Mouse (Mus musculus): ENCODE data around the gene Pik3c2b. TPM values are rescaled to one million over a fixed set of nuclear protein-coding genes. Genes with fewer than 3 reads are reported as not detected.

Pik3c2b gene
- polyA plus RNA-seq, 1 experiment from 2014 or later = 11.4 TPM

DNA sequence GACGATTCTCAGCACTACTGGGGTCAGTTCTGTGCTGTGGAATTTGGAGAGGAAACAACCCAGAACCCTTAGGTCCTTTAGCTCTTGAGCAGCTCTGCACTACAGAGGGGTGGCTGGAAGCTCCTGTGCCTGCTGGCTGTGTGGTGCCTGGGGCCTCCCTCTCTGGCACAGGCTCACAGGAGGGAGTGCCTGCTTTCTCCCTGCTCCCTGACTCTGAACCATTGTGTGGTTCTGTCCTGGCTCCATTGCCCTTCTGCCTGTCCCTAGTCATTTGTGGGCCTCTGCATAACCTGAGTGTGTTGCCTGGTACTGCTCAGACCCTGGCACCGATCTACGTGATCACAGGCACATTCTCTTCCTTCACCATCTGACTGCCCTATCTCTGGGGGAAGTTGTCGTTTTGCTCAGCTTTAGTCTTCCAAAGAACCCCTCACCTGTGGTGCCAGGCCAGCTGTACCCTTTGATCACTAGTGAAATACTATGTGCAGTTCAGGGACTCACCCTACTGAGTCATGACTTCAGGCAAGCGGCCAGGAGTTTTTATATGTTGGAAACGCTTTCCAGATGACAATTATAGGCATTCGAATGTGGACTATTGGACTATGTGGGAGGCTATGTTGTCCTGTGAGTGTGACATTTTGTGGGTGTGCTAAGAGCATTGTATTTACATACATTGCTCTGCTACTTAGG is 12.0 kb downstream of the Pik3c2b start:
- H3K36me3 ChIP-seq (ENCODE audit: control insufficient read depth, insufficient read depth, low read length) = peaks cover 5% of the 10 kb centered on the region; the same call in 1 of the 2 replicates
- H3K27me3 ChIP-seq (replicated peaks; ENCODE audit: control insufficient read depth, insufficient read depth, low read length) = no peaks in the 10 kb centered on the region
- DNase-seq (ENCODE audit: low spot score) (no peak), ATAC-seq (replicated peaks; ENCODE audit: low FRiP score, low TSS enrichment, low read depth) (no peak; the same call in 1 of the 2 replicates)
- WGBS = 60% methylated on average over 7 of the region's 7 CpGs
- no peak overlapping the region for H3K4me2 ChIP-seq (ENCODE audit: low read length)
- H3K4me3 ChIP-seq (ENCODE audit: low read depth, low read length) = no peak overlapping the region
- no peak overlapping the region for H3K9ac ChIP-seq (ENCODE audit: low read length)
- peaks cover 15% of the 10 kb centered on the region; the same call in 1 of the 2 replicates for H3K4me1 ChIP-seq (replicated peaks; ENCODE audit: control insufficient read depth, insufficient read depth, low read length)
- H3K9me3 ChIP-seq (ENCODE audit: control insufficient read depth, low read length) = no peaks in the 10 kb centered on the region
- no peak overlapping the region for H3K27ac ChIP-seq (ENCODE audit: low read depth)

DNA sequence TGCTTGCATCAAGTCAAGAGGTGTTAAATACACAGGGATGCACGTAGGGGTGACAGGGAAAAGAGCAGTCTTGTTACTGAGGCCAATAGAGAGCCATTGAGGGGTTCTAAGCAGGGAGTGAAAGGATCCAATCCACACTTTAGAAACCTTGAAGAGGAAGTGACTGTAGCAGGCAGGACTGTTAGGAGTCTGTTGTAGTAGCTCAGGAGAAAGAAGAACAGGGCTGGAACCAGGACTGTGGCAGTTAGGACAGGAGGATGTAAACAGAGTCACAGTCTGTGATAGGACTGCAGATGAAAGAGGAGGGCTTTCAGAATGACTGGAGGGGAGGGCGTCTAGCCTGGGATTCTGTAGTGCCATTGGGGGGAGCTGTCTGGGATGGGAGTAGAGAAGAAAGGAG is 14.1 kb downstream of the Pik3c2b start:
- ATAC-seq (replicated peaks; ENCODE audit: low FRiP score, low TSS enrichment, low read depth) (no peak), DNase-seq (ENCODE audit: low spot score) (no peak)
- 38% methylated on average over 2 of the region's 2 CpGs for WGBS
- Histone ChIP-seq H3K9me3 (ENCODE audit: control insufficient read depth, low read length) (no peaks in the 10 kb centered on the region), H3K27ac (ENCODE audit: low read depth) (no peak overlapping the region), H3K4me2 (ENCODE audit: low read length) (no peak overlapping the region), H3K27me3 (replicated peaks; ENCODE audit: control insufficient read depth, insufficient read depth, low read length) (no peaks in the 10 kb centered on the region), H3K36me3 (ENCODE audit: control insufficient read depth, insufficient read depth, low read length) (peaks cover 5% of the 10 kb centered on the region; the same call in 1 of the 2 replicates), H3K4me1 (replicated peaks; ENCODE audit: control insufficient read depth, insufficient read depth, low read length) (peaks cover 10% of the 10 kb centered on the region; the same call in 1 of the 2 replicates), H3K4me3 (ENCODE audit: low read depth, low read length) (no peak overlapping the region), H3K9ac (ENCODE audit: low read length) (no peak overlapping the region)

DNA sequence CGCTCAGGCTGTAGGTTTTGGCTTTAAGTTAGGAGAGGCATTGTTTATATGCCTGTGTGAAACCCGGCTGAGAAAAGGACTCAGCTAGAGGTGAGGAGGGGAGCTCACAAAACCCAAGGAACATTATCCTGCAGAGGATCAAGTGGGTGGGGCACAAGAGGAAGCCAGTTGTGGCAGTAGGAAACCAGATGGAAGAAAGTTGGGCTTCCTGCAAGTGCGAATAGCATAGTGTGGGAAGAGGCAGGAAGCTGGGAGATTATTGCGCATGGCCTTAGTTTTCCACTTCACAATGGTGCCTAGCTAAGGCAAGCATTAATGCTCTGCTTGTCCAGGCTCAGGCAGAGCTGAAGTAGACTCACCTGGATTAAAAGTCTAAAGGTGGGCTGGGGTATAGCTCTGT is 15.2 kb downstream of the Pik3c2b start:
- ATAC-seq (replicated peaks; ENCODE audit: low FRiP score, low TSS enrichment, low read depth) = no peak
- no peak overlapping the region for H3K27ac ChIP-seq (ENCODE audit: low read depth)
- peaks cover 5% of the 10 kb centered on the region; the same call in 1 of the 2 replicates for H3K36me3 ChIP-seq (ENCODE audit: control insufficient read depth, insufficient read depth, low read length)
- no peak overlapping the region for H3K9ac ChIP-seq (ENCODE audit: low read length)
- DNase-seq (ENCODE audit: low spot score) = no peak
- H3K4me2 ChIP-seq (ENCODE audit: low read length) = no peak overlapping the region
- H3K9me3 ChIP-seq (ENCODE audit: control insufficient read depth, low read length) = no peaks in the 10 kb centered on the region
- H3K4me1 ChIP-seq (replicated peaks; ENCODE audit: control insufficient read depth, insufficient read depth, low read length) = peaks cover 10% of the 10 kb centered on the region; the same call in 1 of the 2 replicates
- H3K27me3 ChIP-seq (replicated peaks; ENCODE audit: control insufficient read depth, insufficient read depth, low read length) = no peaks in the 10 kb centered on the region
- no peak overlapping the region for H3K4me3 ChIP-seq (ENCODE audit: low read depth, low read length)
- 56% methylated on average over 4 of the region's 4 CpGs for WGBS

DNA sequence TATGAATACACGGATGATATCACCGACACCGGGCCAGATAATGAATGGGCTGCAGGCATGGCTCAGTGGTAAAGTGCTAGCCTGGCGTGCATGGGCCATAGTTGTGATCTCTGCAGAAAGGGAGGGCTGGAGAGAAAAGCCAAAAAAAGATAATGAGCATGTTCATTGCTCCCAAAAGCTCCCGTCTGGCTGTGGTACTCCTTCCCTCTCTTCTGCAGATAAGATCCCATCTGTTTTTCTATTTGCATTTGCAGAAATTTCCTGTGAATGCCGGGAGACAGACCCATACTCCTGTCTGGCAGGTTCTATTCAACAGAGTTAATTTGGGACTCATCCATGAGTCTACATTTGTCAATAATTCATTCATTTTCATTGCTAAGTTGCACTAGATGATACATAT is 17.7 kb downstream of the Pik3c2b start:
- Histone ChIP-seq H3K27ac (ENCODE audit: low read depth) (no peak overlapping the region), H3K4me2 (ENCODE audit: low read length) (no peak overlapping the region), H3K27me3 (replicated peaks; ENCODE audit: control insufficient read depth, insufficient read depth, low read length) (no peaks in the 10 kb centered on the region), H3K36me3 (ENCODE audit: control insufficient read depth, insufficient read depth, low read length) (peaks cover 15% of the 10 kb centered on the region), H3K9me3 (ENCODE audit: control insufficient read depth, low read length) (no peaks in the 10 kb centered on the region), H3K4me3 (ENCODE audit: low read depth, low read length) (no peak overlapping the region), H3K4me1 (replicated peaks; ENCODE audit: control insufficient read depth, insufficient read depth, low read length) (peaks cover under 1% of the 10 kb centered on the region; the same call in 1 of the 2 replicates), H3K9ac (ENCODE audit: low read length) (no peak overlapping the region)
- 89% methylated on average over 6 of the region's 6 CpGs for WGBS
- DNase-seq (ENCODE audit: low spot score) = no peak
- no peak for ATAC-seq (replicated peaks; ENCODE audit: low FRiP score, low TSS enrichment, low read depth)

DNA sequence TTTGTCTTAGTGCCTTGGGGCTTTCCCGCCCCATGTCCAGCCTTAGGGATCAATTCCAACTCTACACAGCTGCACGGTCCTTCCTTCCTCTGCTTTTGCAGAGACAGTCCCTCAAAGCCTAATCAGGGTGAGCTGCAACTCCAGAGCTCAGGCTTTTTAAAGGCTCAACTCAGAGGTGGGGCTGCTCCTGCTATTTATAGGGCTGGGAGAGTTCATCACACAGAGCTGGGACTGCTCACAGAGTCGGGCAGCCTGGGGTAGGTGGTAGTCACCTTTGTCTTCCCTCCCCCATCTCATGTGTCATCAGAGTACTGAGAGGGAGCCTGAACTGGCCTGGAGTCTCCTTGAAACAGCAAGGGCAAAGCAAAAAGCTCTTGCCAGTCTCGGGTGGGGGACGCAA is 22.8 kb downstream of the Pik3c2b start:
- DNase-seq (ENCODE audit: low spot score) (no peak), ATAC-seq (replicated peaks; ENCODE audit: low FRiP score, low TSS enrichment, low read depth) (no peak)
- Histone ChIP-seq H3K9me3 (ENCODE audit: control insufficient read depth, low read length) (no peaks in the 10 kb centered on the region), H3K4me3 (ENCODE audit: low read depth, low read length) (no peak overlapping the region), H3K27ac (ENCODE audit: low read depth) (peak overlapping the region; percentile 16), H3K27me3 (replicated peaks; ENCODE audit: control insufficient read depth, insufficient read depth, low read length) (no peaks in the 10 kb centered on the region), H3K9ac (ENCODE audit: low read length) (no peak overlapping the region), H3K4me2 (ENCODE audit: low read length) (no peak overlapping the region), H3K4me1 (replicated peaks; ENCODE audit: control insufficient read depth, insufficient read depth, low read length) (peaks cover 15% of the 10 kb centered on the region; the same call in 1 of the 2 replicates), H3K36me3 (ENCODE audit: control insufficient read depth, insufficient read depth, low read length) (peaks cover 10% of the 10 kb centered on the region)
- 59% methylated on average over 5 of the region's 5 CpGs for WGBS

DNA sequence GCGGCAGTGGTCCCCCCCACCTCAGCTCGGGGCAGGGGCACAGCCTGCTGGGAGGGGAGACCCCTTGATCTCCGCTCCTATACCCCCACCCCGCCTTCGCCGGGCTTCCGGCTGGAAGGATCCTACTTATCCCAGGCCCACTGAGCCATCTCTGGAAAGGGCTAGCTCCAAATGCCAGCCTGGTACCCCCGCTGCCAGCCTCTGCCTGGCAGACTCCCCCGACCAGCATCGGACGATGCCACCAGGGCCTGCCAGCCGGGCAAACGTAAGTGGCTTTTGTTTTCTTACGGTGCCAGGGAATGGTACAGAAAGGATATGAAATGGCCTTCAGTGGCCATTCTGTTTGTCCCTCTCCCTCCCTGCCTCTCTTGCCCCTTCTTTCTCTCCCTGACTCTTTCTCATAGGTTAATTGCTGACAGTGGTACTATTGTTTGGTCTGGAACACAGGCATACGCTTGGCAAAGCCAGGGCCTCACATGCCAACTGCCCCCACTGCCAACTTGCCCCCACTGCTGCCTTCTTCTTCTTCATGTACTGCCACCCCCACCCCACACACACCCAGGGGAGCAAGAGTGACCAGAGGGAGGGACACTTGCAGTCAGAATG is 23.3 kb downstream of the Pik3c2b start:
- peaks cover 10% of the 10 kb centered on the region for H3K36me3 ChIP-seq (ENCODE audit: control insufficient read depth, insufficient read depth, low read length)
- H3K9ac ChIP-seq (ENCODE audit: low read length) = no peak overlapping the region
- peak overlapping the region; percentile 16 for H3K27ac ChIP-seq (ENCODE audit: low read depth)
- 91% methylated on average over 15 of the region's 15 CpGs for WGBS
- H3K27me3 ChIP-seq (replicated peaks; ENCODE audit: control insufficient read depth, insufficient read depth, low read length) = no peaks in the 10 kb centered on the region
- H3K4me2 ChIP-seq (ENCODE audit: low read length) = no peak overlapping the region
- ATAC-seq (replicated peaks; ENCODE audit: low FRiP score, low TSS enrichment, low read depth) = no peak
- H3K9me3 ChIP-seq (ENCODE audit: control insufficient read depth, low read length) = no peaks in the 10 kb centered on the region
- peaks cover 15% of the 10 kb centered on the region; the same call in 1 of the 2 replicates for H3K4me1 ChIP-seq (replicated peaks; ENCODE audit: control insufficient read depth, insufficient read depth, low read length)
- H3K4me3 ChIP-seq (ENCODE audit: low read depth, low read length) = no peak overlapping the region
- DNase-seq (ENCODE audit: low spot score) = no peak

DNA sequence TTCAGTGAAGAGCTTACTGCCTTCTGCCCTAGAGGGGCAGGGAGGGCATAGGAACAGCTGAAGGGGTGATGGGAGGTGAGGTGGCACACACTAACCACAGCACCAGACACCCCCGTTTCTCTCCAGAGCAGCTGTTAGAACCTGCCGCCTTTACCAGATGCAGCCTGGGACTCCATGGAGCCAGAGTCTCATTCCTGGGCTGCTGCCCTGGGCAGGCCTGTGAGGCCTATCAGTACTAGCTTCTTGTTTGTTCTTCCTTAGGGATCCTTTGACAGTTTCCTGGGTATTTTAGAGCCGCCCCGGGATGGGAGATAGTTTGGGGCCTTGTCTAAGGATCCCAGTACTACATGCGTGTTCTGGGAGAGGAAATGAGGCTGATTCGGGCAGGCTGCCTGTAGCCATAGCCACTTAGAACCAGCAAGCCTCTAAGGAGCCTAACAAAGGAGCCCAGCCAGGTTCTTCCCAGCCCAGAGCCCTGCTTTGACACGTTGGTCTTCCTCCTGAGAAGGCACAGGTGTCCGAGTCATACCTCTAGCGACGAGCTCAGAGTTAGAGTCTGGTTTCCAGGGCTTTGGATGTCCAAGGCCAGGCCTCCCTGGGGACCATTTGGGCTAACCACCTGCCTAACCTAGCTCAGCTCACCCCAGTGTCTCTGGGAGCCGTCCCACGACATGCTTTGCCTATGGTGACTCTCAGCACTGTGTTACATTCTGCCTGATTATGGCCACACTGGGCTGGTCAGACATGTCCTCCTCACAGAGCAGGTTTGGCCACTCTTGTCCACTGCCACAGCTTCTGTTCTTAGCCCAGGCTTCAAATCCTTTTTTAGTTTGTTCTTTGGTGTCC is 24.0 kb downstream of the Pik3c2b start:
- no peak overlapping the region for H3K9ac ChIP-seq (ENCODE audit: low read length)
- no peak for ATAC-seq (replicated peaks; ENCODE audit: low FRiP score, low TSS enrichment, low read depth)
- 68% methylated on average over 12 of the region's 12 CpGs for WGBS

DNA sequence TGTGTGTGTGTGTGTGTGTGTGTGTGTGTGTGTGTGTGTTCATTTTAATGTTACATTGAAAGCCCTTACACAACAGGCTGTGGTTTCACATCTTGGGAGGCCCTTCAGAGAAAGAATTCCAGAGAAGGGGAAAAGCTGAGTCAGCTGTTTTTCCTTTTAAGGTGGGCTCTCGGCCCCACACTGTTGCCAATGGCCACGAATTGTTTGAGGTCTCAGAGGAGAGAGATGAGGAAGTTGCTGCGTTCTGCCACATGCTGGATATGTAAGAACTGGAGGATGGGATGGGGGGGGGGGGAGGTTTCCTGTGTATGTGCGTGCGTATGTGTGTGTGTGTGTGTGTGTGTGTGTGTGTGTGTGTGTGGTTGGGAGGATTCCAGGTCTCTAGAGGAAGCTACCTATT is 24.7 kb downstream of the Pik3c2b start:
- peak; percentile 69; the same call in 1 of the 2 replicates for ATAC-seq (replicated peaks; ENCODE audit: low FRiP score, low TSS enrichment, low read depth)
- Histone ChIP-seq H3K27ac (ENCODE audit: low read depth) (peak overlapping the region; percentile 39; the same call in 1 of the 2 replicates), H3K4me3 (ENCODE audit: low read depth, low read length) (no peak overlapping the region), H3K27me3 (replicated peaks; ENCODE audit: control insufficient read depth, insufficient read depth, low read length) (no peaks in the 10 kb centered on the region), H3K9me3 (ENCODE audit: control insufficient read depth, low read length) (no peaks in the 10 kb centered on the region), H3K4me2 (ENCODE audit: low read length) (no peak overlapping the region), H3K4me1 (replicated peaks; ENCODE audit: control insufficient read depth, insufficient read depth, low read length) (peaks cover 15% of the 10 kb centered on the region; the same call in 1 of the 2 replicates), H3K9ac (ENCODE audit: low read length) (no peak overlapping the region), H3K36me3 (ENCODE audit: control insufficient read depth, insufficient read depth, low read length) (peaks cover 15% of the 10 kb centered on the region)
- 25% methylated on average over 5 of the region's 5 CpGs for WGBS
- no peak for DNase-seq (ENCODE audit: low spot score)

More for the DNA sequence above, 24.0 kb downstream of the Pik3c2b start:
- DNase-seq (ENCODE audit: low spot score) = no peak
- Histone ChIP-seq H3K36me3 (ENCODE audit: control insufficient read depth, insufficient read depth, low read length) (peaks cover 13% of the 10 kb centered on the region), H3K4me3 (ENCODE audit: low read depth, low read length) (no peak overlapping the region), H3K4me1 (replicated peaks; ENCODE audit: control insufficient read depth, insufficient read depth, low read length) (peaks cover 15% of the 10 kb centered on the region; the same call in 1 of the 2 replicates), H3K27ac (ENCODE audit: low read depth) (peak overlapping the region; percentile 39), H3K27me3 (replicated peaks; ENCODE audit: control insufficient read depth, insufficient read depth, low read length) (no peaks in the 10 kb centered on the region), H3K9me3 (ENCODE audit: control insufficient read depth, low read length) (no peaks in the 10 kb centered on the region), H3K4me2 (ENCODE audit: low read length) (no peak overlapping the region)
